Mouse (Mus musculus) CH12.LX (cell line): ENCODE data around the gene Itgad. TPM values are rescaled to one million over a fixed set of nuclear protein-coding genes. Genes with fewer than 3 reads are reported as not detected.
A peak's percentile ranks its signal among the peaks of the same experiment; 100 is the strongest.

Experiments used
- DNase-seq: peaks from one replicate; pipeline ENCODE4 v3.0.0-alpha.2; 2013; ENCODE audit errors: extremely low read depth
- H3K27ac ChIP-seq: 2 replicates; pipeline ENCODE4 v1.5.1; 2012; ENCODE audit warnings: low read depth, mild to moderate bottlenecking, control low read depth, moderate library complexity; ENCODE audit not compliant: insufficient read depth
- H3K27me3 ChIP-seq: replicated peaks from 2 replicates; pipeline ENCODE3; 2012; ENCODE audit warnings: inconsistent platforms
- H3K36me3 ChIP-seq, 2 experiments: replicated peaks in 1 of 2; 2 replicates each; pipeline versions ENCODE3 to v1.6.1; 2012; ENCODE audit warnings: inconsistent platforms in 1 of 2, low read length in 1 of 2, mild to moderate bottlenecking in 1 of 2, mixed read lengths in 1 of 2, moderate library complexity in 1 of 2; ENCODE audit not compliant: control insufficient read depth in 1 of 2, insufficient read depth in 1 of 2
- H3K4me1 ChIP-seq, 2 experiments: 2 replicates each; pipeline ENCODE4 v1.6.1; 2012; ENCODE audit warnings: inconsistent platforms in 1 of 2, moderate library complexity in 1 of 2; ENCODE audit not compliant: insufficient read depth in 2 of 2, control insufficient read depth in 1 of 2
- H3K4me2 ChIP-seq: 2 replicates; pipeline ENCODE4 v1.6.1; 2012; ENCODE audit warnings: low read depth, mild to moderate bottlenecking, control low read depth; ENCODE audit not compliant: poor library complexity, insufficient read depth, severe bottlenecking
- H3K4me3 ChIP-seq, 3 experiments: fragments of 150-350 bp in 1 of 3; sonication (generic) in 1 of 3; replicated peaks in 1 of 3; 2 replicates each; pipeline versions ENCODE3 to v1.5.1; 2011 to 2012; ENCODE audit warnings: low read depth in 2 of 3, low read length in 2 of 3, mild to moderate bottlenecking in 2 of 3, moderate library complexity in 2 of 3, control low read depth in 1 of 3, improper control_type of control experiment in 1 of 3, inconsistent platforms in 1 of 3, mixed read lengths in 1 of 3; ENCODE audit not compliant: poor library complexity in 1 of 3
- H3K79me2 ChIP-seq: replicated peaks from 2 replicates; pipeline ENCODE4 v1.6.1; 2012; ENCODE audit warnings: mild to moderate bottlenecking, moderate library complexity; ENCODE audit not compliant: control insufficient read depth, poor library complexity, insufficient read depth, severe bottlenecking; ENCODE audit errors: extremely low read depth
- H3K9ac ChIP-seq: 2 replicates; pipeline ENCODE4 v1.6.1; 2012; ENCODE audit warnings: low read depth, mild to moderate bottlenecking, control low read depth, moderate library complexity; ENCODE audit not compliant: insufficient read depth
- H3K9me3 ChIP-seq: replicated peaks from 2 replicates; pipeline ENCODE3; 2012; ENCODE audit warnings: low read length, inconsistent platforms, mixed read lengths
- CTCF ChIP-seq, 2 experiments: IDR thresholded peaks in 1 of 2; conservative IDR thresholded peaks in 1 of 2; 2 replicates each; pipeline ENCODE4 v1.5.1; 2011 to 2012; ENCODE audit warnings: low read depth in 2 of 2, low read length in 2 of 2, improper control_type of control experiment in 1 of 2, inconsistent platforms in 1 of 2, mild to moderate bottlenecking in 1 of 2, moderate library complexity in 1 of 2
- ETS1 ChIP-seq: conservative IDR thresholded peaks from 2 replicates; pipeline ENCODE4 v1.6.1; 2012; ENCODE audit warnings: low read depth, mild to moderate bottlenecking, inconsistent platforms, low read length, improper control_type of control experiment, moderate library complexity
- HCFC1 ChIP-seq: IDR thresholded peaks from 2 replicates; pipeline ENCODE4 v1.6.1; 2012; ENCODE audit warnings: low read depth, mild to moderate bottlenecking, inconsistent platforms, low read length, improper control_type of control experiment
- IRF4 ChIP-seq: IDR thresholded peaks from 2 replicates; pipeline ENCODE4 v1.6.1; 2014; ENCODE audit warnings: low read depth, mild to moderate bottlenecking, inconsistent platforms, low read length, improper control_type of control experiment
- JUN ChIP-seq: IDR thresholded peaks from 2 replicates; pipeline ENCODE4 v1.6.1; 2011; ENCODE audit warnings: low read depth, mild to moderate bottlenecking, low read length, improper control_type of control experiment, moderate library complexity; ENCODE audit not compliant: insufficient read depth
- JUND ChIP-seq: conservative IDR thresholded peaks from 2 replicates; pipeline ENCODE4 v1.6.1; 2011; ENCODE audit warnings: low read depth, low read length, improper control_type of control experiment
- KAT2A ChIP-seq: IDR thresholded peaks from 2 replicates; pipeline ENCODE4 v1.6.1; 2012; ENCODE audit warnings: low read length, improper control_type of control experiment, inconsistent platforms; ENCODE audit not compliant: insufficient replicate concordance
- MAZ ChIP-seq: IDR thresholded peaks from 2 replicates; pipeline ENCODE4 v1.6.1; 2012; ENCODE audit warnings: low read depth, mild to moderate bottlenecking, inconsistent platforms, low read length, improper control_type of control experiment, moderate library complexity
- MYC ChIP-seq: IDR thresholded peaks from 2 replicates; pipeline ENCODE4 v1.6.1; 2011; ENCODE audit warnings: low read depth, mild to moderate bottlenecking, improper control_type of control experiment, low read length
- NRF1 ChIP-seq: IDR thresholded peaks from 2 replicates; pipeline ENCODE4 v1.6.1; 2014; ENCODE audit warnings: low read depth, mild to moderate bottlenecking, inconsistent platforms, low read length, improper control_type of control experiment, moderate library complexity
- RAD21 ChIP-seq: IDR thresholded peaks from 2 replicates; pipeline ENCODE4 v1.6.1; 2011; ENCODE audit warnings: low read depth, mild to moderate bottlenecking, low read length, improper control_type of control experiment, moderate library complexity
- SMC3 ChIP-seq: IDR thresholded peaks from 2 replicates; pipeline ENCODE4 v1.6.1; 2011; ENCODE audit warnings: low read depth, low read length, improper control_type of control experiment
- TBP ChIP-seq: conservative IDR thresholded peaks from 2 replicates; pipeline ENCODE4 v1.6.1; 2011; ENCODE audit warnings: low read depth, low read length, improper control_type of control experiment
- USF1 ChIP-seq: IDR thresholded peaks from 2 replicates; pipeline ENCODE4 v1.6.1; 2014; ENCODE audit warnings: low read depth, mild to moderate bottlenecking, inconsistent platforms, low read length, improper control_type of control experiment
- ZC3H11A ChIP-seq: IDR thresholded peaks from 2 replicates; pipeline ENCODE4 v1.6.1; 2012; ENCODE audit warnings: low read depth, mild to moderate bottlenecking, inconsistent platforms, low read length, improper control_type of control experiment
- ZMIZ1 ChIP-seq: IDR thresholded peaks from 2 replicates; pipeline ENCODE4 v1.6.1; 2012; ENCODE audit warnings: low read depth, mild to moderate bottlenecking, inconsistent platforms, low read length, improper control_type of control experiment
- dilution Hi-C: fragments of 300-500 bp; cut with MboI; formaldehyde crosslinking; loops from 2 replicates; pipeline ENCODE4 v1.14.3; 2020; ENCODE audit warnings: low sequenced_read_pairs; ENCODE audit not compliant: extremely low pct_unique_long_range_greater_than_20kb, extremely low pct_ligation_motif_present
- in situ Hi-C: fragments of 300-500 bp; cut with MboI; formaldehyde crosslinking; loops from 3 replicates; pipeline ENCODE4 v1.14.3; 2019; ENCODE audit warnings: low sequenced_read_pairs, low pct_ligation_motif_present, low pct_unique_long_range_greater_than_20kb, mixed read lengths
- polyA plus RNA-seq: library from polyadenylated mRNA; unstranded; fragments of >175 nt; gene quantifications from 2 replicates; pipeline ENCODE4 v1.2.1, GENCODE M21; 2012; ENCODE audit warnings: low read depth; ENCODE audit not compliant: insufficient read length
- total RNA-seq, 2 experiments: library from RNA; depleted of rRNA; stranded (reverse); fragments of 300-350 nt in 1 of 2; fragments of >200 nt in 1 of 2; gene quantifications; 2 replicates each; pipeline ENCODE4 v1.2.3; 2012 to 2014

Gene Itgad
- total and polyA plus RNA-seq, 3 experiments = not detected

DNA sequence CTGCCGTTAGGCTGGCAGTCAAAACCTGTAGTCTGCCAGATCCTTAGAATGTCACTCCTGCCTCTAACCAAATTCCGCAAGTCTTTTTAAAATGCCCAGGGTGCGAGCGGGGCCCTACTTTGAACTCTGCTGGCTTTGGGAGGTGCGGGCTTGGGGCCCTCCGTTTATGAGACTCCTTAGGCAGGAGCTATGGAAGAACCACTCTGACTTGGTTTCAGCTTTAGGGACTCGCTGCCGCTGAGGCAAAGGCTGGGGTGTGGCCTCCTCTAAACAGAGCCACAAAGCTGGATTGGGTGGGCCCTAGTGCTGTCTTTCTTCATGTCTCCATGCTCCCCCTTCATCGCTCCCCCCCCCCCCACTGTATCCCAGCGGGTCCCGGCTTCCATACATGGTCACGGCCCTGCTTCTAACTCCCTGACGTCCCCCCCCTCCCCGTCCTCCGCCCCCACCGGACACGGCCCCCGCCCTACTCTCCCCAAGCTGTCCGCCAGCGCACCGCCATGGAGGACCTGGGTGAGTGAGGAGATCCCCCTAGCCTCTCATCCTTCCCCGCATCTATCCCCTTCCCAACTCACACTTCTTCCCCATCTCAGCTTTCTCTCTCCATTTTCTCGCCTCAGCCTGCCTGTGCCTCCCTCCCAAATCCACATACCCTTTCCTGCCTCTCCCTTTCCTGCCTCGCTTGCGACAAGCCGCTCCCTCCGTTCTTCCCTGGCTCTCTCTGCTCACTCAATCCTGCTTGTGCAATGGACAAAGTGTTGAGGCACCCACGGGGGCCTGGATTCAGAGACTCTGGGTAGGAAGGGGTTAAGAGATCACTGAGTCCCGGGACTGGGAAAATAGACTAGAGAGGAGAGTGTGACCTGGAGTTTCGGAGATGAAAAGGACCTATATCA is 92.6 kb downstream of the Itgad start, which contains the start of gene Tgfb1i1:
Tgfb1i1 (plus strand) TSS at position 317 of the 896 bp plus-strand sequence.
- in situ Hi-C loops = no loop called here
- DNase-seq = no peak
- TF ChIP-seq JUND (no peak), MYC (no peak), ZC3H11A (no peak), MAZ (no peak), ZMIZ1 (no peak), HCFC1 (no peak), ETS1 (no peak), NRF1 (no peak), TBP (no peak), USF1 (no peak), CTCF (conservative IDR thresholded peaks at IDR 0.05 in 1 of 2, IDR thresholded peaks at IDR 0.05 in 1 of 2; ENCODE audit: low read depth in 2 of 2, low read length in 2 of 2) (no peak), IRF4 (no peak), SMC3 (no peak), KAT2A (no peak), JUN (no peak)
- dilution Hi-C loops = no loop called here
- Histone ChIP-seq H3K36me3 (peaks cover 30 to 46% of the 10 kb centered on the region in 2 experiments), H3K27me3 (no peaks in the 10 kb centered on the region), H3K27ac (no peak within 1 kb of the TSS), H3K79me2 (no peaks in the 10 kb centered on the region), H3K4me2 (no peak within 1 kb of the TSS), H3K9ac (no peak within 1 kb of the TSS), H3K9me3 (no peaks in the 10 kb centered on the region), H3K4me3 (no peak within 1 kb of the TSS), H3K4me1 (no peaks in the 10 kb centered on the region)

- in situ Hi-C loops = no loop called here
- DNase-seq = peak; percentile 45
- dilution Hi-C loops = no loop called here
- no peak overlapping the region for H3K4me3 ChIP-seq
- H3K27me3 ChIP-seq = no peaks in the 10 kb centered on the region
- no peak overlapping the region for H3K9ac ChIP-seq
- H3K79me2 ChIP-seq = no peaks in the 10 kb centered on the region
- no peaks in the 10 kb centered on the region for H3K4me1 ChIP-seq
- peak; percentile 66 for TF ChIP-seq RAD21
- TF ChIP-seq NRF1 = no peak
- peak; percentile 67 for TF ChIP-seq SMC3
- TF ChIP-seq CTCF (conservative IDR thresholded peaks at IDR 0.05 in 1 of 2, IDR thresholded peaks at IDR 0.05 in 1 of 2; ENCODE audit: low read depth in 2 of 2, low read length in 2 of 2) = peak; percentile 13 to 70; a peak in 2 of 4 replicates
- TF ChIP-seq ZC3H11A = peak; percentile 10; the same call in 1 of the 2 replicates
- TF ChIP-seq, all 38 proteins: peak for 4
- H3K27ac ChIP-seq = no peak overlapping the region
- H3K4me2 ChIP-seq = no peak overlapping the region
- no peaks in the 10 kb centered on the region for H3K9me3 ChIP-seq
- peaks cover 23 to 42% of the 10 kb centered on the region in 2 experiments for H3K36me3 ChIP-seq
These were observed 93.3 kb downstream of the Itgad start for GRCm38 (mm10) chr7:128247443-128247842.
